Mouse (Mus musculus): ENCODE measurements around the gene Iqce. TPM values are rescaled to one million over a fixed set of nuclear protein-coding genes. Genes with fewer than 3 reads are reported as not detected.

The Iqce gene
- 17.2 and 25.1 TPM in 2 replicates for polyA plus RNA-seq (2014; fragmentation: Nextera tagmentation; extraction: Ambion mirVana)

GRCm38 (mm10) chr5:140702103-140702513 is at the start of gene Iqce:
Iqce (minus strand) TSS chr5:140702378.
- WGBS = under 1% methylated on average over 10 of the region's 33 CpGs
- Histone ChIP-seq H3K27ac (replicated peaks; ENCODE audit: low read depth, low read length) (peak within 1 kb of the TSS; percentile 83), H3K9ac (ENCODE audit: low read depth, low read length) (peak within 1 kb of the TSS; percentile 77), H3K9me3 (ENCODE audit: control insufficient read depth, low read length) (no peaks in the 10 kb centered on the region), H3K4me1 (ENCODE audit: control insufficient read depth, insufficient read depth, low read length) (peaks cover 20% of the 10 kb centered on the region), H3K27me3 (replicated peaks; ENCODE audit: control insufficient read depth, insufficient read depth, low read length) (no peaks in the 10 kb centered on the region), H3K4me3 (ENCODE audit: low read depth, low read length) (peak within 1 kb of the TSS; percentile 78), H3K4me2 (ENCODE audit: low read depth, low read length) (peak within 1 kb of the TSS; percentile 75), H3K36me3 (ENCODE audit: control insufficient read depth, insufficient read depth, low read length) (peaks cover 26% of the 10 kb centered on the region)
- ATAC-seq (ENCODE audit: low read depth) (peak; percentile 80), DNase-seq (ENCODE audit: low spot score) (peak; percentile 95)

GRCm38 (mm10) chr5:140750925-140751324 is 48.7 kb upstream of the Iqce start:
- Histone ChIP-seq H3K4me3 (ENCODE audit: low read depth, low read length) (no peak overlapping the region), H3K4me2 (ENCODE audit: low read depth, low read length) (no peak overlapping the region), H3K9me3 (ENCODE audit: control insufficient read depth, low read length) (peaks cover 5% of the 10 kb centered on the region), H3K9ac (ENCODE audit: low read depth, low read length) (no peak overlapping the region), H3K27ac (replicated peaks; ENCODE audit: low read depth, low read length) (no peak overlapping the region), H3K4me1 (ENCODE audit: control insufficient read depth, insufficient read depth, low read length) (no peaks in the 10 kb centered on the region), H3K36me3 (ENCODE audit: control insufficient read depth, insufficient read depth, low read length) (0 out of 2 replicates have a peak, but pooled peaks cover 6% of the 10 kb centered on the region), H3K27me3 (replicated peaks; ENCODE audit: control insufficient read depth, insufficient read depth, low read length) (no peaks in the 10 kb centered on the region)
- DNase-seq (ENCODE audit: low spot score) (no peak), ATAC-seq (ENCODE audit: low read depth) (no peak)
- whole genome bisulfite sequencing = 0% methylated on average over 1 of the region's 2 CpGs

GRCm38 (mm10) chr5:140749062-140749875 is 47.1 kb upstream of the Iqce start:
- H3K4me1 ChIP-seq (ENCODE audit: control insufficient read depth, insufficient read depth, low read length) = no peaks in the 10 kb centered on the region
- peak overlapping the region; percentile 21 for H3K4me3 ChIP-seq (ENCODE audit: low read depth, low read length)
- no peaks in the 10 kb centered on the region for H3K36me3 ChIP-seq (ENCODE audit: control insufficient read depth, insufficient read depth, low read length)
- H3K27me3 ChIP-seq (replicated peaks; ENCODE audit: control insufficient read depth, insufficient read depth, low read length) = no peaks in the 10 kb centered on the region
- no peak overlapping the region for H3K27ac ChIP-seq (replicated peaks; ENCODE audit: low read depth, low read length)
- ATAC-seq (ENCODE audit: low read depth) (peak; percentile 86), DNase-seq (ENCODE audit: low spot score) (peak; percentile 84)
- WGBS = 10% methylated on average over 10 of the region's 12 CpGs
- H3K9me3 ChIP-seq (ENCODE audit: control insufficient read depth, low read length) = peaks cover 5% of the 10 kb centered on the region
- peak overlapping the region; percentile 32; the same call in 1 of the 2 replicates for H3K9ac ChIP-seq (ENCODE audit: low read depth, low read length)
- H3K4me2 ChIP-seq (ENCODE audit: low read depth, low read length) = peak overlapping the region; percentile 40

GRCm38 (mm10) chr5:140748425-140748824 is 46.2 kb upstream of the Iqce start:
- H3K4me1 ChIP-seq (ENCODE audit: control insufficient read depth, insufficient read depth, low read length) = no peaks in the 10 kb centered on the region
- H3K9me3 ChIP-seq (ENCODE audit: control insufficient read depth, low read length) = peaks cover 5% of the 10 kb centered on the region
- ATAC-seq (ENCODE audit: low read depth) (no peak), DNase-seq (ENCODE audit: low spot score) (no peak)
- H3K36me3 ChIP-seq (ENCODE audit: control insufficient read depth, insufficient read depth, low read length) = no peaks in the 10 kb centered on the region
- H3K4me2 ChIP-seq (ENCODE audit: low read depth, low read length) = no peak overlapping the region
- H3K27me3 ChIP-seq (replicated peaks; ENCODE audit: control insufficient read depth, insufficient read depth, low read length) = no peaks in the 10 kb centered on the region
- WGBS = 85% methylated on average over 9 of the region's 10 CpGs
- H3K9ac ChIP-seq (ENCODE audit: low read depth, low read length) = no peak overlapping the region
- H3K4me3 ChIP-seq (ENCODE audit: low read depth, low read length) = no peak overlapping the region
- no peak overlapping the region for H3K27ac ChIP-seq (replicated peaks; ENCODE audit: low read depth, low read length)

GRCm38 (mm10) chr5:140743706-140744131 is 41.5 kb upstream of the Iqce start:
- ATAC-seq (ENCODE audit: low read depth) = 0 out of 2 replicates have a peak, but pooled peaks have one; percentile 9
- Histone ChIP-seq H3K27ac (replicated peaks; ENCODE audit: low read depth, low read length) (no peak overlapping the region), H3K9ac (ENCODE audit: low read depth, low read length) (no peak overlapping the region), H3K4me2 (ENCODE audit: low read depth, low read length) (no peak overlapping the region), H3K4me1 (ENCODE audit: control insufficient read depth, insufficient read depth, low read length) (no peaks in the 10 kb centered on the region), H3K27me3 (replicated peaks; ENCODE audit: control insufficient read depth, insufficient read depth, low read length) (no peaks in the 10 kb centered on the region), H3K4me3 (ENCODE audit: low read depth, low read length) (no peak overlapping the region), H3K9me3 (ENCODE audit: control insufficient read depth, low read length) (no peaks in the 10 kb centered on the region), H3K36me3 (ENCODE audit: control insufficient read depth, insufficient read depth, low read length) (no peaks in the 10 kb centered on the region)
- no peak for DNase-seq (ENCODE audit: low spot score)
- WGBS = 32% methylated on average over 12 of the region's 12 CpGs

GRCm38 (mm10) chr5:140741877-140742276 is 39.7 kb upstream of the Iqce start:
- ATAC-seq (ENCODE audit: low read depth) (no peak), DNase-seq (ENCODE audit: low spot score) (no peak)
- no peak overlapping the region for H3K9ac ChIP-seq (ENCODE audit: low read depth, low read length)
- H3K27ac ChIP-seq (replicated peaks; ENCODE audit: low read depth, low read length) = no peak overlapping the region
- no peaks in the 10 kb centered on the region for H3K9me3 ChIP-seq (ENCODE audit: control insufficient read depth, low read length)
- no peaks in the 10 kb centered on the region for H3K36me3 ChIP-seq (ENCODE audit: control insufficient read depth, insufficient read depth, low read length)
- 0 out of 2 replicates have a peak, but pooled peaks cover 1% of the 10 kb centered on the region for H3K27me3 ChIP-seq (replicated peaks; ENCODE audit: control insufficient read depth, insufficient read depth, low read length)
- no peaks in the 10 kb centered on the region for H3K4me1 ChIP-seq (ENCODE audit: control insufficient read depth, insufficient read depth, low read length)
- no peak overlapping the region for H3K4me3 ChIP-seq (ENCODE audit: low read depth, low read length)
- H3K4me2 ChIP-seq (ENCODE audit: low read depth, low read length) = no peak overlapping the region

- Histone ChIP-seq H3K9me3 (ENCODE audit: control insufficient read depth, low read length) (peaks cover 5% of the 10 kb centered on the region), H3K4me2 (ENCODE audit: low read depth, low read length) (no peak overlapping the region), H3K4me1 (ENCODE audit: control insufficient read depth, insufficient read depth, low read length) (no peaks in the 10 kb centered on the region), H3K9ac (ENCODE audit: low read depth, low read length) (no peak overlapping the region), H3K27ac (replicated peaks; ENCODE audit: low read depth, low read length) (no peak overlapping the region), H3K27me3 (replicated peaks; ENCODE audit: control insufficient read depth, insufficient read depth, low read length) (peaks cover 9% of the 10 kb centered on the region), H3K4me3 (ENCODE audit: low read depth, low read length) (no peak overlapping the region), H3K36me3 (ENCODE audit: control insufficient read depth, insufficient read depth, low read length) (no peaks in the 10 kb centered on the region)
- DNase-seq (ENCODE audit: low spot score) = no peak
- ATAC-seq (ENCODE audit: low read depth) = no peak
- WGBS = 60% methylated on average over 11 of the region's 11 CpGs
Observed at GRCm38 (mm10) chr5:140741040-140741439, 38.9 kb upstream of the Iqce start.

- Histone ChIP-seq H3K4me1 (ENCODE audit: control insufficient read depth, insufficient read depth, low read length) (peaks cover 4% of the 10 kb centered on the region; the same call in 1 of the 2 replicates), H3K9ac (ENCODE audit: low read depth, low read length) (no peak overlapping the region), H3K4me2 (ENCODE audit: low read depth, low read length) (no peak overlapping the region), H3K9me3 (ENCODE audit: control insufficient read depth, low read length) (peaks cover 5% of the 10 kb centered on the region), H3K27me3 (replicated peaks; ENCODE audit: control insufficient read depth, insufficient read depth, low read length) (peaks cover 20% of the 10 kb centered on the region), H3K4me3 (ENCODE audit: low read depth, low read length) (no peak overlapping the region), H3K27ac (replicated peaks; ENCODE audit: low read depth, low read length) (no peak overlapping the region), H3K36me3 (ENCODE audit: control insufficient read depth, insufficient read depth, low read length) (no peaks in the 10 kb centered on the region)
- ATAC-seq (ENCODE audit: low read depth) (no peak), DNase-seq (ENCODE audit: low spot score) (no peak)
- WGBS = 65% methylated on average over 11 of the region's 12 CpGs
Observed at GRCm38 (mm10) chr5:140739813-140740212, 37.6 kb upstream of the Iqce start.
